Comparison of ENCODE assay signal across 22 mouse cellular contexts in genomic region chr11:20930045-20930444, GRCm38 (mm10).
A peak's percentile ranks its signal among the peaks of the same experiment; 100 is the strongest.
DNase-seq lines count a peak whose midpoint lies in the region; ATAC-seq lines count a peak whose summit lies in the region.
"Had no signal": no experiment of that assay in that cellular context is flagged by ENCODE, and none has a peak within 500 bp of the region (broad histone marks: within the 10 kb centered on the region; RNA-seq: fewer than 3 reads in every experiment).

No protein-coding gene starts in this region.

- H3K9me3 ChIP-seq in intestine, embryonic 16.5 days (ENCODE audit: control insufficient read depth, low read length), result no peaks in the 10 kb centered on the region
- no peaks in the 10 kb centered on the region for H3K9me3 ChIP-seq in intestine, embryonic 15.5 days
- H3K9me3 ChIP-seq in embryonic facial prominence, embryonic 14.5 days (ENCODE audit: control insufficient read depth, low read length), result no peaks in the 10 kb centered on the region
- no peaks in the 10 kb centered on the region for H3K9me3 ChIP-seq in stomach, embryonic 16.5 days (replicated peaks; ENCODE audit: control insufficient read depth, low read length)
- H3K9me3 ChIP-seq: forebrain, embryonic 13.5 days; heart, embryonic 15.5 days; limb, embryonic 13.5 days had no signal

- DNase-seq in lung, postnatal 36 days, result peak; percentile 38
- no peak for DNase-seq in lung, postnatal 25 days (ENCODE audit: low spot score)
- DNase-seq in embryonic facial prominence, embryonic 14.5 days (ENCODE audit: low spot score), result peak; percentile 38
- DNase-seq in spleen, postnatal 10 days (ENCODE audit: low spot score in 2 of 2), result no peak
- DNase-seq: adrenal gland, adult 2 months; B cell, adult 2 months; cerebellum, adult 2 months; heart, postnatal 4 days; kidney, adult 9 months; thymus, postnatal 14 days had no signal

- H3K9ac ChIP-seq in intestine, embryonic 16.5 days (ENCODE audit: low read depth, low read length), result no peak overlapping the region
- no peak overlapping the region for H3K9ac ChIP-seq in intestine, embryonic 15.5 days
- H3K9ac ChIP-seq in embryonic facial prominence, embryonic 14.5 days (ENCODE audit: low read depth, low read length), result no peak overlapping the region
- H3K9ac ChIP-seq in stomach, embryonic 16.5 days (ENCODE audit: low read length), result no peak overlapping the region
- H3K9ac ChIP-seq: forebrain, embryonic 13.5 days; heart, embryonic 15.5 days; hindbrain, embryonic 14.5 days; limb, embryonic 13.5 days; liver, embryonic 14.5 days had no signal

- H3K4me3 ChIP-seq in intestine, embryonic 16.5 days (ENCODE audit: low read length), result no peak overlapping the region
- no peak overlapping the region for H3K4me3 ChIP-seq in intestine, embryonic 15.5 days (replicated peaks)
- H3K4me3 ChIP-seq in embryonic facial prominence, embryonic 14.5 days (ENCODE audit: low read depth, low read length), result no peak overlapping the region
- no peak overlapping the region for H3K4me3 ChIP-seq in stomach, embryonic 16.5 days (replicated peaks; ENCODE audit: low read length)
- H3K4me3 ChIP-seq: erythroblast, embryonic 14.5 days; forebrain, embryonic 13.5 days; gastrocnemius, adult 2 months; heart, embryonic 15.5 days; limb, embryonic 13.5 days had no signal

- 64% methylated on average over 2 of the region's 2 CpGs for WGBS in intestine, embryonic 16.5 days
- WGBS in intestine, embryonic 15.5 days, result 64% methylated on average over 2 of the region's 2 CpGs
- WGBS in embryonic facial prominence, embryonic 14.5 days, result 52% methylated on average over 2 of the region's 2 CpGs
- 58% methylated on average over 2 of the region's 2 CpGs for WGBS in stomach, embryonic 16.5 days

- H3K4me2 ChIP-seq in intestine, embryonic 16.5 days (ENCODE audit: low read depth, low read length), result no peak overlapping the region
- H3K4me2 ChIP-seq in intestine, embryonic 15.5 days (replicated peaks), result no peak overlapping the region
- no peak overlapping the region for H3K4me2 ChIP-seq in embryonic facial prominence, embryonic 14.5 days (ENCODE audit: low read depth, low read length)
- no peak overlapping the region for H3K4me2 ChIP-seq in stomach, embryonic 16.5 days (ENCODE audit: low read depth, low read length)
- H3K4me2 ChIP-seq: forebrain, embryonic 13.5 days; heart, embryonic 15.5 days; hindbrain, embryonic 14.5 days; limb, embryonic 13.5 days had no signal

- no peaks in the 10 kb centered on the region for H3K4me1 ChIP-seq in intestine, embryonic 16.5 days (ENCODE audit: control insufficient read depth, insufficient read depth, low read length)
- no peaks in the 10 kb centered on the region for H3K4me1 ChIP-seq in intestine, embryonic 15.5 days (replicated peaks)
- no peaks in the 10 kb centered on the region for H3K4me1 ChIP-seq in embryonic facial prominence, embryonic 14.5 days (ENCODE audit: control insufficient read depth, insufficient read depth, low read length)
- H3K4me1 ChIP-seq in stomach, embryonic 16.5 days (ENCODE audit: control insufficient read depth, insufficient read depth, low read length), result no peaks in the 10 kb centered on the region
- H3K4me1 ChIP-seq: forebrain, embryonic 13.5 days; heart, embryonic 15.5 days; limb, embryonic 13.5 days had no signal

- no peaks in the 10 kb centered on the region for H3K27me3 ChIP-seq in intestine, embryonic 16.5 days (replicated peaks; ENCODE audit: control insufficient read depth, insufficient read depth, low read length)
- H3K27me3 ChIP-seq in intestine, embryonic 15.5 days (replicated peaks), result no peaks in the 10 kb centered on the region
- H3K27me3 ChIP-seq in embryonic facial prominence, embryonic 14.5 days (replicated peaks; ENCODE audit: control insufficient read depth, insufficient read depth, low read length), result no peaks in the 10 kb centered on the region
- H3K27me3 ChIP-seq in stomach, embryonic 16.5 days (ENCODE audit: control insufficient read depth, insufficient read depth, low read length), result no peaks in the 10 kb centered on the region
- H3K27me3 ChIP-seq: CH12.LX; forebrain, embryonic 13.5 days; heart, embryonic 15.5 days; limb, embryonic 13.5 days had no signal

- peak; percentile 36; the same call in 1 of the 2 replicates for ATAC-seq in intestine, embryonic 16.5 days
- ATAC-seq in intestine, embryonic 15.5 days, result no peak
- peak; percentile 65; the same call in 1 of the 2 replicates for ATAC-seq in embryonic facial prominence, embryonic 14.5 days (ENCODE audit: low read depth)
- peak; percentile 66; the same call in 1 of the 2 replicates for ATAC-seq in stomach, embryonic 16.5 days (ENCODE audit: insufficient read depth, low FRiP score)
- ATAC-seq: forebrain, embryonic 13.5 days; inflammation-experienced regulatory T-cells, adult 6 months had no signal

- H3K36me3 ChIP-seq in intestine, embryonic 16.5 days (ENCODE audit: control insufficient read depth, insufficient read depth, low read length), result no peaks in the 10 kb centered on the region
- no peaks in the 10 kb centered on the region for H3K36me3 ChIP-seq in intestine, embryonic 15.5 days
- no peaks in the 10 kb centered on the region for H3K36me3 ChIP-seq in embryonic facial prominence, embryonic 14.5 days (ENCODE audit: control insufficient read depth, insufficient read depth, low read length)
- H3K36me3 ChIP-seq in stomach, embryonic 16.5 days (ENCODE audit: control insufficient read depth, insufficient read depth, low read length), result no peaks in the 10 kb centered on the region
- H3K36me3 ChIP-seq: heart, embryonic 15.5 days; limb, embryonic 13.5 days had no signal

- H3K27ac ChIP-seq in intestine, embryonic 16.5 days (ENCODE audit: low read length), result no peak overlapping the region
- H3K27ac ChIP-seq in intestine, embryonic 15.5 days, result no peak overlapping the region
- no peak overlapping the region for H3K27ac ChIP-seq in embryonic facial prominence, embryonic 14.5 days (replicated peaks; ENCODE audit: low read depth, low read length)
- H3K27ac ChIP-seq in stomach, embryonic 16.5 days (ENCODE audit: low read length), result no peak overlapping the region
- H3K27ac ChIP-seq: forebrain, embryonic 13.5 days; gastrocnemius, adult 2 months; heart, embryonic 15.5 days; hindbrain, embryonic 14.5 days; limb, embryonic 13.5 days; liver, embryonic 14.5 days had no signal

Comparison
In these comparisons a context has a peak if more than half of its experiments do, and no peak if none do; other contexts are left out.
1. DNase-seq: peak in lung, postnatal 36 days (single experiment) and embryonic facial prominence, embryonic 14.5 days (single experiment); none in lung, postnatal 25 days (single experiment) and spleen, postnatal 10 days (0 of 2).